Mouse (Mus musculus): Measurements from ENCODE around the gene Tom1.

The Tom1 gene

DNA sequence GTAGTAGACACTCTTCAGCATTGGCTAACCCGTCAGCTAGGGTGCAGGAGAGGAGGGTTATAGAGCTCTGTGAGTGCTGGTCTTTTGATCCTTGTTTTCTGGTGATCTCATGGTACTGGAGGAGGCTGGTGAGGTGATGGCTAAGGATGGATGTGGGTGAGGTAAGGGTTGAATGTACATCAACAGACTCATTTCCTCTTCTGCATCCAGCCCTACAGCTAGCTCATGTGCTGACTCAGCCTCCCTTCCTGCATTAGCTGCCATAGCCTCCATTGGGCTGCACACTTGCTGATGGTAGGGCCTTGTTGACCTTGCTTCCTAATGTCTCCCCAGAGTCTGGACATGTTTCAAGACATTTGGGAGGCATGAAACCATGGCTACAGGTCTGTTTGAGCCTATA lies 9.5 kb downstream of the Tom1 start:
- DNase-seq (ENCODE audit: low read depth), result no peak

DNA sequence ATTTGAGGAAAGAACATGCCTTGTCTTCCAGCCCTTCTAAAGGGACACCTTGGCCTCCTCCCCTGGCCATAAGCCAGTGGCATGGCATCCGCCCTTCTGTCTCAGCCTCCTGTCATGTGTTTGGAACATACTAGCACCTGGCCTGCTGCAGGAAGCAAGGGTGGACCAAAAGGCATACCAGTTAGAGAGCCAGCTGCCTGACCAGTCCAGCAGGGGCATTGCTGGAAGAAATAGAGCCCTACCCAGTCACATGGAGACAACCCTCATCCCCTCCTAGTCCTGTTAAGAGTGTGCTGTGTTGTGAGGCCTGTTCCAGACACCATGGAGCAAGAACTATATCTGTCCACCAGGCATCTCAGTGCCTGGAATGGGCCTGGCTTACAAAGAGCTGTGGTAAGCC lies 12.8 kb downstream of the Tom1 start:
- no peak for DNase-seq (ENCODE audit: low read depth)

GRCm38 (mm10) chr8:75047784-75048183 lies 14.3 kb downstream of the Tom1 start:
- no peak for DNase-seq (ENCODE audit: low read depth)

DNA sequence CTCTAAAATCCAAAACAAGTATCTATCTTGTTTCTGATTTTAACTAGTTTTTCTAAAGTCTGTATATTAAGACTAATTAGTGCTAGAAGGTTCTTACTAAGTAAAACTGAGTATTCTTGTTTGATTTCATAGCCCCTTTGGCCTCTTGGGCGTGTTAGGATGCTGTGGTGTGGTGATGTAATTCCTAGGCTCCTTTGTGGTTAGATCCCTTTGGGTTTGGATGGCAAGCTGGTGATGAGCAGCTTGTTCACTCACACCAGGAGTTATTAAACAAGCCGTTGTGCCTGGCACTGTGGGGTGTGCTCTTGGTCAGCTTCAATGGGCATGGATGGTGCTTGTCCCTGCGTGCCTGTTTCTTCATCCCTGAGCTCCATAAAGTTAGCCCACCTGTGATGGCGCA lies 19.8 kb downstream of the Tom1 start:
- no peak for DNase-seq (ENCODE audit: low read depth)

DNA sequence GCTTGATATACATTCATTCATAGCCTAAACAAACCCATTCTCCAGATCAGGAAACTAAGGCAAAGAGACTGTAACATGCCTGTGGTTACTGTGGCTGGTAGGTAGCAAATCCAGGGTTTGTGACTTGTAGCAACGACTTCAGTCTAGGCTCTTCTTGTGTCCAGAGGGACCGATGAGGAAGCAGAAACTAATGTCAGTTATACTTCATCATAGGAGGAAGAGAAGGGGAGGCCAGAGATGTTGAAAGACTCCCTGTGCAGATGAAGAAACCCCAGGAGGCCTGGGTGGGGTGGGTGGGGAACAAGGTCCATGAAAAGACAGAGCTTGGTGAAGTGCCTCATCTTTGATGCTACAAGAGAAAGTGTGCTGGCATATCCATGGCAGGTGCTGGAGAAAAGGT lies 22.2 kb downstream of the Tom1 start:
- DNase-seq (ENCODE audit: low read depth), result no peak

DNA sequence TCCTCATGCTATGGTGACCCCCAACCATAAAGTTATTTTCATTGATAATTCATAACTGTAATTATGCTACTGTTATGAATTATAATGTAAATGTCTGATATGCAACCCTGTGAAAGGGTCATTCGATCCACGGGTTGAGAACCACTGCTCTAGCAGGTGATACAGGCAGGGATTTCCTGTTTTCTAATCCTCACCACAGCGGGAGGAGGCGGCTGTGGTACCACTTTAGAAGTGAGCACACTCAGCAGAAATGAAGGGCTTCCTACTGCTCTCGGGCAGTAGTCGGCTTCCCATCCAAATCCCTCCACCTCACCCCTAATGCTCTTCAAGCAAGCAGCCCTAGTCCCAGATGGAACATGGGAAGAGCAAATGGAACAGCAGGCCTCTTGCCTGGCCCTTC lies 26.5 kb downstream of the Tom1 start:
- no peak for DNase-seq (ENCODE audit: low read depth)

- DNase-seq (ENCODE audit: low read depth), result no peak
Measured at GRCm38 (mm10) chr8:75060815-75061214, 27.3 kb downstream of the Tom1 start.

DNA sequence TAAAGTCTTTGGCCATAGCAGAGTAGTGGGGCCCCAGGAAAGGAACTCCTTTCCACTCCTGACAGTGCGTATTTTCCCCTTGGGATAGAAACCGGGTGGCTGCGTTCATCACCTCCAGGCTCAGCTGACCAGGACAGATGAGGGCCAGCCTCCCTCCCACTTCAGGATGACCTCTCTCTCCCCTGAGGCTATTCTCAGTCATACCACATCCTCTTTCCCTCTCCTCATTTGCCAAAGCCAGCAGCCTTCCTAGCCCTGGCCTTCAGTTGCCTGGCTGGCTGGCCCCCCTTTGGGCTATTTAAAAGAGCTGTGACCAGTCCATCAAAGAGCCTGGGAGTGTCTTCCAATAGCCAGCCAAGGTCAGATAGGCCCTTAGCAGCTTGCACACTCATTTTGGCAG lies 29.8 kb downstream of the Tom1 start:
- no peak for DNase-seq (ENCODE audit: low read depth)

DNA sequence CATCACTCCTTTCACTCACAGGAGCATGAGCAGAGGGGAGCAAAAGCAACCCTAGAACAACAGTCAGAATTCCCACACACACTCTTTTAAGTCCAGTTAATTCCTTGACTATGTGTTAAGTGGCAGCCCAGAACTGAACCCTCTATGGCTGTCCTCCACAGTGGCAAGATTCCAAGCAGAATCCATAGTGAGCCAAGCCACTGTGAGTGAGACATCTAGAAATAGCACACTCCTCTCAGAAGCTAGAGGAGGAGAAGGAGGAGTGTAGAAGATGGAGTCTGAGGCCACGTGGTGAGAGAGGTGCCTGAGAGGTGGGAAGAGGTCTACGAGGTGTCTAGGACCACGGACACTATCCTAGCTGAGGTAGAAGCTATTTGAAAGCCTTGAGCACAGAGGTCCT lies 31.3 kb downstream of the Tom1 start:
- no peak for DNase-seq (ENCODE audit: low read depth)

DNA sequence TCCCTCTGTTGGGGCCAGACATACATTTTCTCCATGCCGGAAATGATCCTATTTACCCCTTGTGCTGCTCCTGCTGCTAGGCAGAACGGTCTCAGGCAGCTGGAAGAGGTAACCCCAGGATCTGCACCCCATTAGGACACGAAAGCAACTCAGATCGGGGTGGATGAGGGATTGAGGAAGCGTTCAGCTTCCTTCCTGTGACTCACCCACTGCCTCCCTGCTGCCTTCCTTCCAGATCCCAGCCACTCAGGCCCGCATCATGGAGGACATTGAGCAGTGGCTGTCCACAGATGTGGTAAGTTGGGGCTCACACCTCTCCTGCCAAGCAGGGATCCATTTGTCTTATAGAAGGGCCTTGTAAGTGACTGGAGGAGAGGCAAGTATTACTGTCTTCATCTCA lies 33.8 kb downstream of the Tom1 start:
- no peak for DNase-seq (ENCODE audit: low read depth)

GRCm38 (mm10) chr8:75070297-75070696 lies 36.8 kb downstream of the Tom1 start:
- DNase-seq (ENCODE audit: low read depth), result no peak

DNA sequence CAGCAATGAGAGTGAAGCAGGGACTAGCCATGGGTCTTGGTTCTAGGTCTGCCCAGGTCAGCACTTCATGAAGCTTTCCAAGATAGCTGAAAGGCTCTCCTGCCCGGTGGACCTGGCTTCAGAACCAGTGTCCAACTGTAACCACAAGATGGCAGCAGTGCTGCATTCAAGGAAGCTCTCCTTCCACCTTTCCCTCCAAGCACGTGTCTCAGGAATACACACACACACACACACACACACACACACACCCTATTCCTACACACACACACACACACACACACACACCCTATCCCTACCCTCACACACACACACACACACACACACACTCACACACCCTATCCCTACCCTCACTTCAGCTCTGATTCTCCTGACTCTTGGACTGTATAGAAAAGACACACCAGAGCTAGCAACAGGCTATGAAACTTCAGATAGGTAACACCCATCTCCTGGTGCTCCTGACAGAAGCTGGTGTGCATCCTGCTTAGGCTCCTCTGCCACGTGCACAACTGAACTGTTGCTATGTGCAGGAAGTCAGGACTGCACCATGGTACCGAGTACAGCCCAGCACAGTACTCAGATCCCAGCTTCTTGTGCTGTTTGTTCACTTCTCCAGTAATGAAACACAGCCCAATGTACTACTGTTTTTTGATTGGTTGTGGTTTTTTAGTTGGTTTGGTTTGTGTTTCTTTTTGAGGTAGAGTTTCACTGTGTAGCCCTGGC lies 38.3 kb downstream of the Tom1 start:
- no peak for DNase-seq (ENCODE audit: low read depth)

DNA sequence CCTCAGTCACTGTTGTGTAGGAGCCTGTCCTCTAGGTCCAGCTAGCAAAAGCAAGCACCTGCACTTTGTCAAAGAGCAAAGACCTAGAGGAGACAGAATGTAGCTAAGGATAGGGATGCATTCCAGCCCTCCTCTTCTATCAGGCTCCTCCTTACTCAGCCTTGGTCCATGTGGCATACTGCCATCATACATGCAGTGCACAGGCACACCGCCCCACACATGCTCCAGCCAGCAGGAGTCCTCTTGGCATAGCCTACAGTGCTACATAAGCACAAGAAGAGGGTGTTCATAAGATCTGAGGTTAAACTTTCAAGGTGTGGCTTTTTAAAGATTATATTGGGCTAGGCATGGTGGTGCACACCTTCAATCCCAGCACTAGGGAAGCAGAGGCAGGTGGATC lies 41.4 kb downstream of the Tom1 start:
- DNase-seq (ENCODE audit: low read depth), result no peak

DNA sequence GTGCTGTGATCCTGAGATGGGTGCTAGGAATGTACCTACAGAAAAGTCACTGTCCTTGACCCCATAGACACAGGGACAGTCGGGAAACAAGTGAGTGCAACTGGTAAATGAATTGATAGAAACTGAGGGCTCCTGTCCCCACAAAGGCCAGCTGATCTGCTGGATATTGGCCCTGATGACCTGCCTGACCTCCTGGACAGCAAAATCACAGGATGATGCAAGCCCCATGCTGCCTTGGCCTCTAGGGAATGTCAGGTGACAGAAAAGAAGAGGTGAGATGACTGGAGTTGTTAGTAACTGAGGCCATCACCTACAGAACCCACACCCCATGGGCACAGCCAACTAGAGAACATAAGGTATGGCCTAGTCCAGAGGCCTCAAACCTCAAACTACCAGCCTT lies 44.7 kb downstream of the Tom1 start:
- no peak for DNase-seq (ENCODE audit: low read depth)

DNA sequence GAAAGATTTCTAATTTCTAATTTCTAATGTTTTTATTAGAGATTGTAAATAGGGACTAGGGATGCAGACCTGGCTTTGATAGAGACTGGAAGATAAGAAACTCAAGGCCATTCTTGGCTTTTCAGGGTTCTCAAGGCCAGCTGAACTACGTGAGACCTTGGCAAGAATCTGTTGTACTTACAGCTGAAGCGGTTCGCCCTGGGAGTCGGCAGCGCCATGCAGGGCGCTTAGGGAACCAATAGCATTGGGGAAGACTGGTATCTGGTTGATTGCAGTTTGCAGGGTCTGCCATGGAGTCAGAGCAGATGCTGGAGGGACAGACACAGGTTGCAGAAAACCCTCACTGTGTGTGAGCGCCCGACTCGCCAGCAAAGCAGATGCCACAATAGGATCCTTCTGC lies 45.3 kb downstream of the Tom1 start:
- DNase-seq (ENCODE audit: low read depth), result no peak

DNA sequence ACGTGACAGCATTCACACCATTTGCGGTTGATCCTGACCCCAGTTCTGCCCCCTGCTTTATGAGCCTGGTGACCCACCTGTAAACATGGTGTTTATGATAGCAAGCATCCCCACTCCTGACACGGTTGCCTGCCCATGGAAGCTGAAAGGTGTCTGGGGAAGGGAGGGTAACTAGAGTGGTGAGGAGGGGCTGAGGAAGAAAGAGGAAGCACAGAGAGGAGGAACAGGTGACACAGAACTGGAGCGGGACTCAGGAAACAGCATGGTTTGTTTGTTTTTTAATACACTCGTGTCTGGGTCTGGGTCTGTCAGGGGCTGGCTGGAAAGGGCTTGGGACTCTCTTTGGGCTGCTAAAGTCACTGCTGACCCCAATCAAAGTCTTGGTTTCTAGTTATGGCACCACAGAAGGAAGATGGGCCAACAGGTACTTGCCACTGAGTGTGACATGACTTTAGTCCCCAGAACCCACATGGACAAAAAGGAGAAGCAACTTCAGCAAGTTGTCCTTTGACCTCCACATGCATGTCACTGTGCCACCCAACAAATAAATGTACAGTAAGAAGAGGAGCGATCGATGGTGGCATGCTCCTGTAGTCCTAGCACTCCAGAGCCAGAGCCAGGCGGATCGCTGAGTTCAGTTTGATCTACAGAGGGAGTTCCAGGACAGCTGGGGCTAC lies 48.0 kb downstream of the Tom1 start:
- no peak for DNase-seq (ENCODE audit: low read depth)

DNA sequence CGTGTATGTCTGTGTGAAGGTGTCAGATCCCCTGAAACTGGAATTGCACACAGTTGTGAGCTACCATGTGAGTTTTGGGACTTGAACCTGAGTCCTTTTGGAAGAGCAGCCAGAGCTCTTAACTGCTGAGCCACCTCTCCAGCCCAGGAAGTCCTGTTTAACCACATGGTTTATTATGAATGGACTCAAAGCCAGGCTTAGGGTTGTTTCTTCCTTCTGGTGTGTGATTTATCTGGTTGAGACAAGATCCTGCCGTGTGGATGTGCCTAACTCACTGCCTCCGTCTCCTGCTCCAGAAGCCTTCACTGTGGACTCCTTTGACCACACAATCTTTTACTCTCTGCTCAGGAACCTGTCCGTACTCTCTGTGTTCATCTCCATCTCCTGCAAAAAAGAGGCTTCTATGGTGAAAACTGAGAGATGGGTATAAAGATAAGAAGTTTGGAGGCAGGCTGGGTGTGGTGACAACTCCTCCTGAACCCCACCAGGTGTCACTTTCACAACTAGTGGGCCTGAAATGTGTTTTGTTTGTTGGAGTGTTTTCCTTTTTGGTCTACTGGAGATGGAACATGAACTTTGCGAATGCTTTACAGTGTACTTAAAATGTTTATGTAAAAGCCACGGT lies 48.8 kb downstream of the Tom1 start:
- no peak for DNase-seq (ENCODE audit: low read depth)

- peak; percentile 99 for DNase-seq (ENCODE audit: low read depth)
Measured at GRCm38 (mm10) chr8:75083846-75084245, 50.3 kb downstream of the Tom1 start.

GRCm38 (mm10) chr8:75084382-75085064 lies 51.0 kb downstream of the Tom1 start:
- DNase-seq (ENCODE audit: low read depth), result no peak

DNA sequence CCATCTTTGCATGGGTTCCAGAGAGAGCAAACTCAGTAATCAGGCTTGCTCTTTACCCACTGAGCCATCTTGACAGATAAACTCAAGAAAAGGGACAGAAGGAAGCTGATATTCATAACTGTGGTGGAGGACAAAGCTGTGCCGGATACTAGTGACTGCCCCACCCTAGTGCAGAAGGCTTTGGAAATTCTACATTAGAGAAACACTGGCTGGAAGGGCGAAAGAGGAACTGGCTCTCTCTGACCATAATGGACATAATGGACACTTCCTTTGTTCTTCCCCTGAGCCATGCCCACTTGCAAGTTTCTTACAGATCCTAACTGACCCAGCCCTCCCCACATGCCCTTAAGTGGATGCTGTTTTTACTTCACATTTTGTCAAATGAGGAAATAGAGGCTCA lies 52.5 kb downstream of the Tom1 start:
- DNase-seq (ENCODE audit: low read depth), result no peak

DNA sequence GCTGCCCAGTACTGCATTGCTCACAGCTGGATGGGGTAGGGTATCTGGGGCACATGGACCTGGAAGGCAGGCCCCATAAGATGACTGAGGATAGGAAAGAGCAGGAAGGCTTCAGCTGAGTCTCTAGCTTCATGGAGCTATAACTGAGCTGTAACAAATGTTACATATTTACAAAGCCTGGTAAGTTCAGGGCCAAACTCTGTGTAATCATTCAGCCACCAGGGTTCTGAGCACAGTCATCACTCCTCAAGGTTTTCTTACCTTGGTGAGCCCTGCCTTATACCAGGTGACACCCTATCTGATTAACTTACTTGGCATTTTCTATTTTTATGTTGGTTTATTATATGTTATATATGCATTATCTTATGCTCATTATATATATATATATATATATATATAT lies 53.6 kb downstream of the Tom1 start:
- DNase-seq (ENCODE audit: low read depth), result no peak

DNA sequence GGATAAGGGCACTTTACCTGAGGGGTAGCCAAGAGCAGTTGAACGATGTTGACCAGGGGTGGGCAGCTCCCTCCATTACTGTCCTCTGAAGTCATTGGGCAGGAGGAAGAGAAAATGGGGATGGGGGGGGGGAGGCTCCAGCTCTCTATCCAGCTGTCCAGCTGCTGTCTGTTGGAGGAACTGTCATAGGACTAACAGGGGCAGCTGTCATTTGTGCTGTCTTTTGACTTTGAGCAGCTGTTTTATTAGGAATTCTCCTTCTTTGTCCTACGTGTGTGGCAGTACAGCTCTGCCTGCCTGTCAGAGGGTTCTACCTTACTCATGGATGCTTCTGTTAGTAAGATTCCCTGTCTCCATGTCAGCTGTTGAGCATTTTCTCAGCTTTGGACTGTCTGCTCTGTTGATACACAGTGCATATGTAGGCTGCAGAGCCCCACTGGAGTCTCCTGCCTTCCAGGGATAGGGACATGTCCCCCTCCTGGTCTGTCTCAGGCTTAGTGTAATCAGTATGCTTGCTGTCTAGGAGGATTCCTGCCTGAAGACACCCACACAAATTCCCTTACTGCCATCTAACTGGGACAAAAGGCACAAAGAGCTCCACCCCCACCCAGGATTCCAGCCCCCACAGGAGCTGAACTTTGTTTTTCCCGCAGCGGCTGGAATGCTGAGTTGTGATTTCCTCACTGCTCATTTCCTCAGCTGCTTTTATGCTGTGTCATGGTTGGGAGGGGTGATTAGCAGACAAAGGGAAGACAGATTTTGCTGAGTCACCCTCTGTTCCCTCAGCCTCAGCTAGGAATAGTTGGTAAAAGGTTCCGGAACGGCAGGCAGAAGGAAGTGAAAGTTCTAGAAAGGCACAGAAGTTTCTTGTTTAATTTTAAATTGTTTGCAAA lies 55.7 kb downstream of the Tom1 start:
- DNase-seq (ENCODE audit: low read depth), result peak; percentile 88
